Mouse (Mus musculus): ENCODE results near the gene Elmsan1. TPM values are rescaled to one million over a fixed set of nuclear protein-coding genes. Genes with fewer than 3 reads are reported as not detected.

Gene Elmsan1
- polyA plus RNA-seq, 1 experiment from 2014 or later, result 2.8 TPM

DNA sequence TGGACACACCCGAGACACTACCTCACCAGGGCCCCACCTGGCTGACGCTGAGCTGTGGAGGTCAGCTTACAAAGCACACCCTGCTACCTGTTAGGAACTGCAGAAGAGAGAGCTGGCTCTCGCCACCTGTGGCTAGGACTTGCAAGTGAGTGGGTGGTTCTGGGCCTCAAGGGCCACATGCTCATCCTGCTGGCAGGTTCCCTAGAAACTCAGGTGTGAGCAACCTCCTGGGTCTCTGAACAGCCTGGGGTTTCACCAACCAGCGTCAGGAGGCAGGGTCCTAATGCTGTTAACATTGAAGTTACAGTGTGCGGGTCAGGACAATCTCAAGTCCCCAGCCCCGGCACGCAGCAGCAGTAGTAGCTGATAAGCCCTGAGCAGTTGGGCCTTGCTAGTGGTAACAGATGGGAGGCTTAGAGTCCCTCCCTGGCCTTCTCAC, 14.9 kb downstream of the Elmsan1 start:
- no peaks in the 10 kb centered on the region for H3K9me3 ChIP-seq (ENCODE audit: low read length)
- H3K27me3 ChIP-seq (ENCODE audit: insufficient read depth, low read length), result no peaks in the 10 kb centered on the region
- no peaks in the 10 kb centered on the region; the same call in 1 of the 2 replicates for H3K36me3 ChIP-seq (replicated peaks; ENCODE audit: insufficient read depth, low read length)
- no peak for TF ChIP-seq CTCF (IDR thresholded peaks at IDR 0.05; ENCODE audit: low read depth)
- TF ChIP-seq EP300 (IDR thresholded peaks at IDR 0.05; ENCODE audit: low read depth), result peak; percentile 98
- peak; percentile 87 for ATAC-seq
- 38% methylated on average over 7 of the region's 7 CpGs for WGBS (ENCODE audit: insufficient replicate concordance)
- peak; percentile 83 for DNase-seq
- H3K4me2 ChIP-seq (ENCODE audit: low read depth, low read length), result peak overlapping the region; percentile 62
- peaks cover 94% of the 10 kb centered on the region for H3K4me1 ChIP-seq (ENCODE audit: insufficient read depth)
- H3K9ac ChIP-seq (replicated peaks), result peak overlapping the region; percentile 67
- peak overlapping the region; percentile 13 for H3K4me3 ChIP-seq (ENCODE audit: low read depth, low read length)
- H3K27ac ChIP-seq (ENCODE audit: low read depth), result peak overlapping the region; percentile 98

- H3K4me3 ChIP-seq (ENCODE audit: low read depth, low read length), result peak overlapping the region; percentile 13; the same call in 1 of the 2 replicates
- H3K27me3 ChIP-seq (ENCODE audit: insufficient read depth, low read length), result no peaks in the 10 kb centered on the region
- WGBS (ENCODE audit: insufficient replicate concordance), result 50% methylated on average over 7 of the region's 7 CpGs
- peak; percentile 77 for DNase-seq
- no peaks in the 10 kb centered on the region for H3K36me3 ChIP-seq (replicated peaks; ENCODE audit: insufficient read depth, low read length)
- TF ChIP-seq CTCF (IDR thresholded peaks at IDR 0.05; ENCODE audit: low read depth) (no peak), EP300 (IDR thresholded peaks at IDR 0.05; ENCODE audit: low read depth) (no peak; the same call in 1 of the 2 replicates)
- peak overlapping the region; percentile 98 for H3K27ac ChIP-seq (ENCODE audit: low read depth)
- peak overlapping the region; percentile 67 for H3K9ac ChIP-seq (replicated peaks)
- peaks cover 94% of the 10 kb centered on the region for H3K4me1 ChIP-seq (ENCODE audit: insufficient read depth)
- peak overlapping the region; percentile 62 for H3K4me2 ChIP-seq (ENCODE audit: low read depth, low read length)
- ATAC-seq, result peak; percentile 32
- no peaks in the 10 kb centered on the region for H3K9me3 ChIP-seq (ENCODE audit: low read length)
Measured at GRCm38 (mm10) chr12:84203170-84203777, 15.4 kb downstream of the Elmsan1 start.

GRCm38 (mm10) chr12:84202561-84202960, 16.1 kb downstream of the Elmsan1 start:
- no peak for DNase-seq
- H3K27ac ChIP-seq (ENCODE audit: low read depth), result peak overlapping the region; percentile 98
- 33% methylated on average over 10 of the region's 10 CpGs for WGBS (ENCODE audit: insufficient replicate concordance)
- H3K4me3 ChIP-seq (ENCODE audit: low read depth, low read length), result 0 out of 2 replicates have a peak overlapping the region, but pooled peaks have one; percentile 13
- peak overlapping the region; percentile 67 for H3K9ac ChIP-seq (replicated peaks)
- H3K9me3 ChIP-seq (ENCODE audit: low read length), result no peaks in the 10 kb centered on the region
- TF ChIP-seq CTCF (IDR thresholded peaks at IDR 0.05; ENCODE audit: low read depth), result no peak
- no peak for TF ChIP-seq EP300 (IDR thresholded peaks at IDR 0.05; ENCODE audit: low read depth)
- no peaks in the 10 kb centered on the region for H3K36me3 ChIP-seq (replicated peaks; ENCODE audit: insufficient read depth, low read length)
- peak overlapping the region; percentile 62 for H3K4me2 ChIP-seq (ENCODE audit: low read depth, low read length)
- ATAC-seq, result no peak
- no peaks in the 10 kb centered on the region for H3K27me3 ChIP-seq (ENCODE audit: insufficient read depth, low read length)
- peaks cover 94% of the 10 kb centered on the region for H3K4me1 ChIP-seq (ENCODE audit: insufficient read depth)

GRCm38 (mm10) chr12:84201686-84202484, 16.8 kb downstream of the Elmsan1 start:
- no peaks in the 10 kb centered on the region for H3K27me3 ChIP-seq (ENCODE audit: insufficient read depth, low read length)

DNA sequence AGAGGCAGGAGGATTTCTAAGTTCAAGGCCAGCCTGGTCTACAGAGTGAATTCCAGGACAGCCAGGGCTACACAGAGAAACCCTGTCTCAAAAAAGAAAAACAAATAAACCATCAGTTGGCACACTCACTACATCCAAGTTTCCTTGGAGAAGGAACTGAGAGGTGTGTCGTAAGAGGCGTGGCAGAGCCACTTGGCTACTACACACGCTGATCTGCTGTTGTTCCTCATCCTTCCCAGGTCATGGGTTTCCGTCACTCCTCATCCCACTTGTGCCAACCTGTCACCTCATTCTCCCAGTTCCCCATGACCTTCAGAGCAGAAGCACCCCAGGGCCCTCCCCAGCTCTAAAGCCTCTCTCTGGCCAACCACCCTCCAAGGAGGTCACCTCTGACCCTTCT, 17.5 kb downstream of the Elmsan1 start:
- Histone ChIP-seq H3K9ac (replicated peaks) (0 out of 2 replicates have a peak overlapping the region, but pooled peaks have one; percentile 12), H3K36me3 (replicated peaks; ENCODE audit: insufficient read depth, low read length) (no peaks in the 10 kb centered on the region), H3K27ac (ENCODE audit: low read depth) (peak overlapping the region; percentile 98), H3K4me1 (ENCODE audit: insufficient read depth) (peaks cover 92% of the 10 kb centered on the region), H3K27me3 (ENCODE audit: insufficient read depth, low read length) (no peaks in the 10 kb centered on the region), H3K4me3 (ENCODE audit: low read depth, low read length) (no peak overlapping the region), H3K9me3 (ENCODE audit: low read length) (no peaks in the 10 kb centered on the region), H3K4me2 (ENCODE audit: low read depth, low read length) (peak overlapping the region; percentile 62)
- DNase-seq (no peak), ATAC-seq (no peak)
- WGBS (ENCODE audit: insufficient replicate concordance), result 72% methylated on average over 4 of the region's 4 CpGs
- TF ChIP-seq CTCF (IDR thresholded peaks at IDR 0.05; ENCODE audit: low read depth) (no peak), EP300 (IDR thresholded peaks at IDR 0.05; ENCODE audit: low read depth) (no peak)

More at GRCm38 (mm10) chr12:84201686-84202484, 16.8 kb downstream of the Elmsan1 start:
- no peak for TF ChIP-seq CTCF (IDR thresholded peaks at IDR 0.05; ENCODE audit: low read depth)
- peak; percentile 48 for TF ChIP-seq EP300 (IDR thresholded peaks at IDR 0.05; ENCODE audit: low read depth)
- ATAC-seq, result no peak; the same call in 1 of the 2 replicates
- DNase-seq, result no peak
- no peaks in the 10 kb centered on the region for H3K9me3 ChIP-seq (ENCODE audit: low read length)
- H3K4me3 ChIP-seq (ENCODE audit: low read depth, low read length), result no peak overlapping the region
- peak overlapping the region; percentile 67 for H3K9ac ChIP-seq (replicated peaks)
- peak overlapping the region; percentile 98 for H3K27ac ChIP-seq (ENCODE audit: low read depth)
- peak overlapping the region; percentile 62 for H3K4me2 ChIP-seq (ENCODE audit: low read depth, low read length)
- H3K4me1 ChIP-seq (ENCODE audit: insufficient read depth), result peaks cover 92% of the 10 kb centered on the region
- WGBS (ENCODE audit: insufficient replicate concordance), result 57% methylated on average over 18 of the region's 18 CpGs
- H3K36me3 ChIP-seq (replicated peaks; ENCODE audit: insufficient read depth, low read length), result no peaks in the 10 kb centered on the region

DNA sequence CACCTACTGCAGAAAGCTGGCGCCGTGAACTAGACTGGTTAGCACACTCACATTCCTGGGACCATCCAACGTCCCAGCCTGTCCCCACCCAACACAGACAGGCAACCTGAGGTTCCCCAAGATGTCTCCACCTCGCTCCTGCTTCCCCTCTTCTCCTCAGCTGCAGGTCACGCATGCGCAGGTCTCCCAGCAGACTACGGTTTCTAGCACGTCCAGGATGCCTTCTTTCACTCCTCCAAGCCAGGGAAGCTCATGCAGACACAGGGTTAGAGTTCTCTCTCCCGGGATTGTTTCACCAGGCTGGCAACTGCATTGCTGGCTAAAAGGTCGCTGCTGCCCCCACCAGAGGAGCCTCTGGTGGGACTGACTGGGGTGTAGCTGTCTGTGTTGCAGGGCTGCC, 19.8 kb downstream of the Elmsan1 start:
- TF ChIP-seq CTCF (IDR thresholded peaks at IDR 0.05; ENCODE audit: low read depth) (no peak), EP300 (IDR thresholded peaks at IDR 0.05; ENCODE audit: low read depth) (no peak)
- no peak for DNase-seq
- no peak overlapping the region; the same call in 1 of the 2 replicates for H3K9ac ChIP-seq (replicated peaks)
- no peaks in the 10 kb centered on the region for H3K9me3 ChIP-seq (ENCODE audit: low read length)
- no peak for ATAC-seq
- no peaks in the 10 kb centered on the region for H3K27me3 ChIP-seq (ENCODE audit: insufficient read depth, low read length)
- H3K27ac ChIP-seq (ENCODE audit: low read depth), result peak overlapping the region; percentile 44
- H3K4me3 ChIP-seq (ENCODE audit: low read depth, low read length), result no peak overlapping the region; the same call in 1 of the 2 replicates
- H3K4me2 ChIP-seq (ENCODE audit: low read depth, low read length), result peak overlapping the region; percentile 31
- H3K4me1 ChIP-seq (ENCODE audit: insufficient read depth), result peaks cover 87% of the 10 kb centered on the region
- no peaks in the 10 kb centered on the region for H3K36me3 ChIP-seq (replicated peaks; ENCODE audit: insufficient read depth, low read length)
- WGBS (ENCODE audit: insufficient replicate concordance), result 61% methylated on average over 10 of the region's 10 CpGs
